Mouse (Mus musculus) erythroid progenitor cell, adult 5-6 weeks (primary cell): ENCODE results near the gene Serpina3k. TPM values are rescaled to one million over a fixed set of nuclear protein-coding genes. Genes with fewer than 3 reads are reported as not detected.
"Not testable (repeated sequence)": the region's sequence is repeated elsewhere in the genome, so short reads cannot be mapped to it uniquely, and the experiment has no call there.

ENCODE experiments used
- ATAC-seq: replicated peaks from 2 replicates; pipeline ENCODE4 v1.8.0; 2016; ENCODE audit warnings: moderate number of reproducible peaks, mild to moderate bottlenecking, moderate TSS enrichment, inconsistent platforms; ENCODE audit not compliant: poor library complexity, low FRiP score, severe bottlenecking
- total RNA-seq, 2 experiments: library from RNA; stranded (forward) in 1 of 2; stranded (reverse) in 1 of 2; fragments of 150-400 nt in 1 of 2; fragments of 186-747, 209-891 nt in 1 of 2; gene quantifications; 2 replicates each; pipeline versions ENCODE4 v1.2.3 to v1.2.4; 2015 to 2017; ENCODE audit warnings: low replicate concordance in 2 of 2

The Serpina3k gene
- total RNA-seq, 2 experiments from 2014 or later, result not detected

- ATAC-seq, result not testable (repeated sequence)
Measured at GRCm38 (mm10) chr12:104385987-104386386, 47.7 kb downstream of the Serpina3k start.

GRCm38 (mm10) chr12:104386878-104387277 is 48.6 kb downstream of the Serpina3k start:
- ATAC-seq, result not testable (repeated sequence)

DNA sequence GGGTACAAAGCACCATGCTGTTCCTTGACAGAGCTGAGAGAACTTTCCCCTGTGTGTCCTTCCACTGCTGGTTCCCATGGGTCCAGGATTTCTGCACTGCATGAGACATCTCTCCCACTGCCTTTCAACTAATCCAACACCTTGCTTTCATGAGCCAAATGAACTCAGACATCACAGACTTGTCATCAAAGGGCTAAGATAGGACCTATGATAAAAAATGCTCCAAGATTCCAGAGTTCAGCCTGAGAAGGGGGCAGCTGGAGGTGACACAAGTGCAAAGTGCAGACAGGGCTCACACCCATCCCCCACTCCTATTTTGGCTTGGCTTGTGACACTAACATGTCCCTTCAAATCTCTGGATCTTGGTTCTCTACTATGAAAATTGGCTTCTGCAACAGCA is 50.2 kb downstream of the Serpina3k start:
- ATAC-seq, result no peak

- ATAC-seq, result not testable (repeated sequence)
Measured at GRCm38 (mm10) chr12:104391057-104391456, 52.8 kb downstream of the Serpina3k start.

Other genes with a start within 250 kb of the Serpina3k start
- not detected in 2 replicates for gene Serpina5, start 237.4 kb upstream of the Serpina3k start, total RNA-seq (2015; ENCODE audit: low replicate concordance)
- gene Serpina5, start 237.4 kb upstream of the Serpina3k start, total RNA-seq (2017; ENCODE audit: low replicate concordance), result not detected in 2 replicates
- not detected in 2 replicates for gene Serpina3a, start 225.8 kb upstream of the Serpina3k start, total RNA-seq (2015; ENCODE audit: low replicate concordance)
- gene Serpina3a, start 225.8 kb upstream of the Serpina3k start, total RNA-seq (2017; ENCODE audit: low replicate concordance), result not detected in 2 replicates
- gene Serpina3b, start 210.5 kb upstream of the Serpina3k start, total RNA-seq (2015; ENCODE audit: low replicate concordance), result not detected in 2 replicates
- gene Serpina3b, start 210.5 kb upstream of the Serpina3k start, total RNA-seq (2017; ENCODE audit: low replicate concordance), result not detected in 2 replicates
- not detected in 2 replicates for gene Serpina3c, start 184.6 kb upstream of the Serpina3k start, total RNA-seq (2015; ENCODE audit: low replicate concordance)
- not detected in 2 replicates for gene Serpina3c, start 184.6 kb upstream of the Serpina3k start, total RNA-seq (2017; ENCODE audit: low replicate concordance)
- 10.8 TPM in 1 of 2 replicates, not detected in the other for gene Serpina3f, start 123.9 kb upstream of the Serpina3k start, total RNA-seq (2015; ENCODE audit: low replicate concordance)
- gene Serpina3f, start 123.9 kb upstream of the Serpina3k start, total RNA-seq (2017; ENCODE audit: low replicate concordance), result 1.2 and 1.3 TPM in 2 replicates
- gene Serpina3g, start 102.2 kb upstream of the Serpina3k start, total RNA-seq (2015; ENCODE audit: low replicate concordance), result 4.7 TPM in 1 of 2 replicates, not detected in the other
- gene Serpina3g, start 102.2 kb upstream of the Serpina3k start, total RNA-seq (2017; ENCODE audit: low replicate concordance), result 2.6 and 3.3 TPM in 2 replicates
- not detected in 2 replicates for gene Serpina3i, start 75.4 kb upstream of the Serpina3k start, total RNA-seq (2015; ENCODE audit: low replicate concordance)
- not detected in 2 replicates for gene Serpina3i, start 75.4 kb upstream of the Serpina3k start, total RNA-seq (2017; ENCODE audit: low replicate concordance)
- gene Serpina3j, start 23.9 kb upstream of the Serpina3k start, total RNA-seq (2015; ENCODE audit: low replicate concordance), result not detected in 2 replicates
- not detected in 2 replicates for gene Serpina3j, start 23.9 kb upstream of the Serpina3k start, total RNA-seq (2017; ENCODE audit: low replicate concordance)
- not detected in 2 replicates for gene Serpina3m, start within 50 bp of the Serpina3k start, total RNA-seq (2015; ENCODE audit: low replicate concordance)
- gene Serpina3m, start within 50 bp of the Serpina3k start, total RNA-seq (2017; ENCODE audit: low replicate concordance), result not detected in 2 replicates
- gene Serpina3n, start 68.2 kb downstream of the Serpina3k start, total RNA-seq (2015; ENCODE audit: low replicate concordance), result not detected in 2 replicates
- 0.90 TPM in 1 of 2 replicates, not detected in the other for gene Serpina3n, start 68.2 kb downstream of the Serpina3k start, total RNA-seq (2017; ENCODE audit: low replicate concordance)
- gene Gsc, start 134.8 kb downstream of the Serpina3k start, total RNA-seq (2015; ENCODE audit: low replicate concordance), result not detected in 2 replicates
- gene Gsc, start 134.8 kb downstream of the Serpina3k start, total RNA-seq (2017; ENCODE audit: low replicate concordance), result not detected in 2 replicates